Mouse (Mus musculus) hindbrain, postnatal 0 days (tissue): ENCODE measurements around the gene Gm37240. TPM values are rescaled to one million over a fixed set of nuclear protein-coding genes. Genes with fewer than 3 reads are reported as not detected.

Experiments used
- ATAC-seq: fragments of 200-750 bp; cut with Nextera tagmentation; 2 replicates; pipeline ENCODE4 v1.8.0; 2017; ENCODE audit warnings: mild to moderate bottlenecking, moderate TSS enrichment, moderate library complexity
- DNase-seq: peaks from one replicate; pipeline ENCODE4 v3.0.0-alpha.2; 2015; ENCODE audit warnings: low spot score
- H3K27ac ChIP-seq: fragments of 300-500 bp; sonication (generic); 2 replicates; pipeline ENCODE4 v1.5.1; 2014; ENCODE audit warnings: mild to moderate bottlenecking
- H3K27me3 ChIP-seq: fragments of 300-500 bp; sonication (generic); 2 replicates; pipeline ENCODE4 v1.6.1; 2014; ENCODE audit warnings: low read length, mixed read lengths; ENCODE audit not compliant: insufficient read depth
- H3K36me3 ChIP-seq: fragments of 300-500 bp; sonication (generic); 2 replicates; pipeline ENCODE4 v1.6.1; 2014; ENCODE audit warnings: low read length, mixed read lengths; ENCODE audit not compliant: insufficient read depth
- H3K4me1 ChIP-seq: fragments of 300-500 bp; sonication (generic); 2 replicates; pipeline ENCODE4 v1.6.1; 2014; ENCODE audit warnings: antibody characterized with exemption, low read length, mixed read lengths; ENCODE audit not compliant: insufficient read depth
- H3K4me2 ChIP-seq: fragments of 300-500 bp; sonication (generic); 2 replicates; pipeline ENCODE4 v1.6.1; 2014; ENCODE audit warnings: low read depth, mild to moderate bottlenecking, low read length, moderate library complexity, mixed read lengths
- H3K4me3 ChIP-seq: fragments of 300-500 bp; sonication (generic); 2 replicates; pipeline ENCODE4 v1.5.1; 2014; ENCODE audit warnings: low read length
- H3K9ac ChIP-seq: fragments of 300-500 bp; sonication (generic); replicated peaks from 2 replicates; pipeline ENCODE4 v1.6.1; 2014; ENCODE audit warnings: mild to moderate bottlenecking, low read length, moderate library complexity, mixed read lengths
- H3K9me3 ChIP-seq: fragments of 300-500 bp; sonication (generic); 2 replicates; pipeline ENCODE4 v1.6.1; 2016; ENCODE audit warnings: low read length, mixed read lengths
- CTCF ChIP-seq: IDR thresholded peaks from 2 replicates; pipeline ENCODE4 v1.5.1; 2016; ENCODE audit warnings: antibody characterized with exemption, control low read depth, low read depth
- WGBS: fragments of 180-500 bp; shearing (Covaris S2); extraction: QIAGEN DNeasy Blood & Tissue Kit; methylation state at CpG from one replicate; pipeline ENCODE4 v1.1.7; 2014; 5-methylcytosine and 5-hydroxymethylcytosine counted together
- polyA plus RNA-seq: library from polyadenylated mRNA; unstranded; fragments of >200 nt; fragmentation: Nextera tagmentation; extraction: Ambion mirVana; gene quantifications from 2 replicates; pipeline ENCODE4 v1.2.1, GENCODE M21; 2015
- total RNA-seq: library from RNA; depleted of rRNA; stranded (reverse); fragments of >200 nt; gene quantifications from 2 replicates; pipeline ENCODE4 v1.2.3, GENCODE M21; 2014

Gene Gm37240
- total and polyA plus RNA-seq, 2 experiments from 2014 or later, result 1.5 TPM; not detected in 1

DNA sequence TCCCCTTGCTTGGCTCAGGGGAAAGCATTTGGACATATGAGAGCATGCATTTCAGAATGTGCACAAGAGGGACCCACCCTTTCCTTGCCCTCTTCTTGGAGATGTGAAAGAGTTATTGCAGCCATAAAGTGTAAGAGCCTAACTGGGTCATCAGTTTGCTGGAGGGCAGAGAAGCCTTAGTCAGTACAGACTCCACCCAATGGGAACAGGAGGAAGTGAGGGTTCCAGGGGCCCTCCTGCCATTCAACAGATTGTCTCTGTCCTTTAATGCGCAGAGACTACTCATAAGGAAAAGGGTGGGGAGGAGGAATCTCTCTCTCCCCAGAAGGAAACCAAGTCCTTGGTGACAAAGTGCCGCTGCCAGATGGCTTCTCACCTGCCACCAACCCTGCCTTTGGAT lies 882.1 kb downstream of the Gm37240 start:
- Histone ChIP-seq H3K36me3 (no peaks in the 10 kb centered on the region), H3K4me2 (no peak overlapping the region), H3K27ac (no peak overlapping the region), H3K4me1 (no peaks in the 10 kb centered on the region), H3K27me3 (no peaks in the 10 kb centered on the region), H3K9ac (no peak overlapping the region), H3K9me3 (no peaks in the 10 kb centered on the region), H3K4me3 (no peak overlapping the region)
- ATAC-seq (no peak), DNase-seq (no peak)
- WGBS, result 84% methylated on average over 2 of the region's 2 CpGs
- TF ChIP-seq CTCF, result no peak

- 94% methylated on average over 4 of the region's 4 CpGs for WGBS
- no peak for ATAC-seq
These were observed 898.4 kb downstream of the Gm37240 start for GRCm38 (mm10) chr3:84988880-84989279.

GRCm38 (mm10) chr3:84985121-84985625 lies 902.1 kb downstream of the Gm37240 start:
- no peak overlapping the region for H3K4me3 ChIP-seq
- H3K9me3 ChIP-seq, result no peaks in the 10 kb centered on the region
- TF ChIP-seq CTCF, result no peak
- no peaks in the 10 kb centered on the region for H3K4me1 ChIP-seq
- H3K36me3 ChIP-seq, result no peaks in the 10 kb centered on the region
- no peaks in the 10 kb centered on the region for H3K27me3 ChIP-seq
- H3K4me2 ChIP-seq, result no peak overlapping the region
- 83% methylated on average over 8 of the region's 8 CpGs for WGBS
- H3K9ac ChIP-seq, result no peak overlapping the region
- no peak overlapping the region for H3K27ac ChIP-seq
- DNase-seq, result no peak
- ATAC-seq, result no peak

More at GRCm38 (mm10) chr3:84988880-84989279, 898.4 kb downstream of the Gm37240 start:
- Histone ChIP-seq H3K4me2 (no peak overlapping the region), H3K36me3 (no peaks in the 10 kb centered on the region), H3K4me1 (no peaks in the 10 kb centered on the region), H3K9me3 (peaks cover 4% of the 10 kb centered on the region), H3K9ac (no peak overlapping the region), H3K27me3 (no peaks in the 10 kb centered on the region), H3K4me3 (no peak overlapping the region), H3K27ac (no peak overlapping the region)
- TF ChIP-seq CTCF, result no peak
- DNase-seq, result no peak

- 69% methylated on average over 4 of the region's 4 CpGs for WGBS
These were observed 904.6 kb downstream of the Gm37240 start for GRCm38 (mm10) chr3:84982688-84983087.

GRCm38 (mm10) chr3:84980158-84980557 lies 907.2 kb downstream of the Gm37240 start:
- peaks cover 13% of the 10 kb centered on the region; the same call in 1 of the 2 replicates for H3K36me3 ChIP-seq
- no peak for DNase-seq
- H3K27ac ChIP-seq, result no peak overlapping the region
- H3K4me2 ChIP-seq, result no peak overlapping the region
- ATAC-seq, result no peak
- no peak for TF ChIP-seq CTCF
- no peaks in the 10 kb centered on the region for H3K27me3 ChIP-seq
- H3K9me3 ChIP-seq, result no peaks in the 10 kb centered on the region
- no peak overlapping the region for H3K4me3 ChIP-seq
- H3K9ac ChIP-seq, result no peak overlapping the region
- no peaks in the 10 kb centered on the region for H3K4me1 ChIP-seq
- 98% methylated on average over 2 of the region's 2 CpGs for WGBS

More at GRCm38 (mm10) chr3:84982688-84983087, 904.6 kb downstream of the Gm37240 start:
- H3K36me3 ChIP-seq, result peaks cover 4% of the 10 kb centered on the region; the same call in 1 of the 2 replicates
- H3K4me2 ChIP-seq, result no peak overlapping the region
- no peaks in the 10 kb centered on the region for H3K4me1 ChIP-seq
- H3K27me3 ChIP-seq, result no peaks in the 10 kb centered on the region
- DNase-seq (no peak), ATAC-seq (no peak)
- H3K9me3 ChIP-seq, result no peaks in the 10 kb centered on the region
- H3K4me3 ChIP-seq, result no peak overlapping the region
- no peak overlapping the region for H3K9ac ChIP-seq
- no peak for TF ChIP-seq CTCF
- no peak overlapping the region for H3K27ac ChIP-seq

DNA sequence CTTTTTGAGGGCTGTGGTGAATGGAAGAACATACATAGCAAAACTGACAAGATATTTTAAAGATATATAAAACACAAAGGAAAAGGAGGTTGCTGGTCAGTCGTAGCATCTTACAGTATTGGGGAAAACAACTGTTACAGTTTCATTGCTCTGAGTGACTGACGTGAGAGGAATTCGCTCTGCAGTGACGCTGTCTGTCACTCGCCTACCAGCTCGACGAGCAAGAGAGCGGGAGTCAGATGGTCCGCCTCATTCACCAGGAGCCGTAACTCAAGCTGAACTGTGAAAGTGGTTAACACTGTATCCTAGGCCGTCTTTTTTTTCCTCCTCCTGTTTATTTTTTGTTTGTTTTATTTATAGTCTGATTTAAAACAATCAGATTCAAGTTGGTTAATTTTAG lies 908.6 kb downstream of the Gm37240 start:
- 88% methylated on average over 11 of the region's 11 CpGs for WGBS
- no peaks in the 10 kb centered on the region for H3K27me3 ChIP-seq
- H3K4me3 ChIP-seq, result no peak overlapping the region
- H3K9me3 ChIP-seq, result no peaks in the 10 kb centered on the region
- TF ChIP-seq CTCF, result no peak
- H3K9ac ChIP-seq, result no peak overlapping the region
- no peak overlapping the region for H3K4me2 ChIP-seq
- no peak for DNase-seq
- H3K36me3 ChIP-seq, result peaks cover 13% of the 10 kb centered on the region; the same call in 1 of the 2 replicates
- H3K27ac ChIP-seq, result no peak overlapping the region
- ATAC-seq, result no peak
- no peaks in the 10 kb centered on the region for H3K4me1 ChIP-seq

DNA sequence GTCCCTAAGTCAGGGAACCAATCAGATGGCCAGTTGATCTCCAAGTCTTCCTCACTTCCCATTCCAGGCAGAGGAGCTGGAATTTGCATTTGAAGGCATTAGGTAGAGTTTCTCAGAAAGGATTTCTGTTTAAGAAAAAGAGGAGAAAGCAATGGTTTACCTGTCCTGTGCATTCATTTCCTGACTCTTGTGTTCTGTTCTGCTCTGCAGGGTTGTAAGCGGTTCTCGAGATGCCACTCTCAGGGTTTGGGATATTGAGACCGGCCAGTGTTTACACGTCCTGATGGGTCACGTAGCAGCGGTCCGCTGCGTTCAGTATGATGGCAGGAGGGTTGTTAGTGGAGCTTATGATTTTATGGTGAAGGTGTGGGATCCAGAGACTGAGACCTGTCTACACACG lies 913.1 kb downstream of the Gm37240 start:
- H3K4me3 ChIP-seq, result no peak overlapping the region
- H3K9me3 ChIP-seq, result no peaks in the 10 kb centered on the region
- no peaks in the 10 kb centered on the region for H3K4me1 ChIP-seq
- H3K27ac ChIP-seq, result no peak overlapping the region
- ATAC-seq, result no peak
- no peak for TF ChIP-seq CTCF
- H3K36me3 ChIP-seq, result peaks cover 28% of the 10 kb centered on the region; the same call in 1 of the 2 replicates
- DNase-seq, result no peak
- H3K4me2 ChIP-seq, result no peak overlapping the region
- H3K9ac ChIP-seq, result no peak overlapping the region
- 87% methylated on average over 9 of the region's 9 CpGs for WGBS
- no peaks in the 10 kb centered on the region for H3K27me3 ChIP-seq
